Mouse (Mus musculus) left cerebral cortex, adult 8-10 months (tissue): Measurements from ENCODE around the gene Naa16. TPM values are rescaled to one million over a fixed set of nuclear protein-coding genes. Genes with fewer than 3 reads are reported as not detected.
A peak's percentile ranks its signal among the peaks of the same experiment; 100 is the strongest.

Experiments used
- DNase-seq, 2 experiments: peaks; one replicate each; pipeline ENCODE4 v3.0.0; 2022; ENCODE audit warnings: low spot score in 2 of 2
- total RNA-seq, 4 experiments: library from RNA; stranded (reverse); gene quantifications; 2 replicates each; pipeline ENCODE4 v1.2.4; 2022

Gene Naa16
- total RNA-seq, 4 experiments from 2014 or later = 11.5 to 14.4 (median 13.1) TPM

DNA sequence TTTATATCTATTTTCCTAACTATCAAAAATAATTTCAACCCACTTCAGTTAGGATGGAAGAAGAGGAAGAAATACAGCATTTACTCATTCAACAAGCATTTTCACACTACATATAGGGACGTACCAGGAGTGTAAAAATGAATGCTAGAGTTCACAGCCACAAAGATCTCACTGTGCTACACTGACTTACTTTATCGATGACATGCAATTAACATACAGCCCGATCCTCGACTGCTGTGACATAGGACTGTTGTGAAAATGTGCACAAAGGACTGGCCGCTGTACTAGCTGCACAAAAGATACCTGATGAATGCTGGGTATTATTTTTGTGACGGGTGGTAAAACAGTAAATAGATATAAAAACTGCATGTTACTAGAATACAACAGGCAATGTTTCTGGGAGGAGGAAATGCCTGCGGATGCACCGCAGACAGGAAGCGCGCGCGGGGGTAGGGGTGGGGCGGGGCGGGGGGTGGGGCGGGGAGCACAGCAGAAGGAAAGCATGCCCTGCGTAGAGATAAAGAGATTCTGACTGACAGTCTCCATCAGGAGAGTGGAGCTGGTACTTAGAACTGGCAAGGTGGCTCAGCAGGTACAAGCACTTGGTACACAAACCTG is 59.5 kb downstream of the Naa16 start:
- DNase-seq = no peak

DNA sequence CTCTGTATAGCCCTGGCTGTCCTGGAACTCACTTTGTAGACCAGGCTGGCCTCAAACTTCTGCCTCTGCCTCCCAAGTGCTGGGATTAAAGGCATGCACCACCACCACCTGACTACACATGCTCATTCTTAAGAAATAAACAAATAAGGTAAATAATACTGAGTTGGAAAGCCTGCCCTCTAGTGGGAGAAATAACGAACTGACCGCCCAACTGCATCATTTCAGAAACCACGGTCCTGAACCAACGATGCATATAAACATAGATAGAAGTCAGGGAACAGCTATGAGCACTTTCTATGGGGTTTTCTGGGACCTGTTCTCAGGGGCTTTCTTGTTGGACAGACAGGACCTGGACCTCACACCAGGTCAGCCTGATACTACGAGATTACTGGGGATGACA is 63.5 kb downstream of the Naa16 start:
- no peak for DNase-seq

DNA sequence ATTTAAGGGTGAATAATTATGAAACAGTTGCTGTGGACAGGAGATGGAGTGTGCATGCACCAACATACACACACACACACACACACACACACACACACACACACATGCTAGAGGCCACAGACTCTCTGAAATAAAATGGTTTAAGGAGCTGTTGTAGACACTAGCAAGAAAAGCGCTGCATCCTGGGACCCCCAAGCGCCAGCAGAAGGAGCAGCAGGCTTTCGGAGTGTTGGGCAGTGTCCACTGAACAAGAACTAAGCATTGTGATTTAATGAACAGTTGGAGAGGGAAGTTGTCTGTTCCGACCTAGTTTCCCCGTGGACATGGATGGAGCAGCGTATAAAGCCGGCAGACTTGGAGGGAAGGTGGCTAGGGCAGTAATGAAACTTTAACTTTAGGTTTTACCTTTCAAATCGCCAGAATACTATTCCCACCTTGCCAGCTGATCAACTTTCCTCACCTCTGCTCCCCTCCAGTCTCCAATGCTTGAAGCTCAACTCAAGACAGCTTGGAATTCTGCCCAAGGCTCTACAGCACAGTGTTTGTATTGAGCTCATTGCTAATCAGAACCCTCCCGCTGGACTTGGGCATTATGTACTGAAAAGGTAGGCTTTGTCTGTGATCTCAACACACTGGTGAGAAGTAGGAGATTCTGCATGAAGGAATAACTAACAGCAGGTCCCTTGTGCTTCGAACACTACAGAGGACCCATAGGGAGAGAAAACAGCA is 66.3 kb downstream of the Naa16 start:
- no peak for DNase-seq

- DNase-seq = no peak
Observed at GRCm38 (mm10) chr14:79321881-79322280, 68.7 kb downstream of the Naa16 start.

- DNase-seq = no peak
Observed at GRCm38 (mm10) chr14:79321152-79321551, 69.4 kb downstream of the Naa16 start.

DNA sequence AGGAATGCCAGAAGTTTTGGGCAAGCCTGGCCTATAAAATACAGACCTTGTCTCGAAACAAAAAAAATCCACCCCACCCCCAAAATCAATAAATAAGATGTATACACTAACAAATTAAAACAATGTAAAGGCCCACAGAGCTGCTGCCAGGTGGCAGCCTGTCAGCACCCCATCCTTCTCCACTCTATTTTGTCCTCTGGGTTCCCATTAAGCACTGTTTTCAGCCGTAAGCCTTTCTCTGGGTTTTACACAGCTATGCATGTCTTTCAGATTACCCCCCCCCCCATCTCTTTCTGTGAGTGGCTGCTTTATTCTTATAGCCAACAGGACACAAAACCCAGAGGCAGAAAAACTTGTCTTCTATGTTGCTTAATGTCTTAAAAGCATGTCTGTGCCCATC is 73.0 kb downstream of the Naa16 start:
- DNase-seq = no peak

GRCm38 (mm10) chr14:79315877-79316276 is 74.7 kb downstream of the Naa16 start:
- no peak for DNase-seq

DNA sequence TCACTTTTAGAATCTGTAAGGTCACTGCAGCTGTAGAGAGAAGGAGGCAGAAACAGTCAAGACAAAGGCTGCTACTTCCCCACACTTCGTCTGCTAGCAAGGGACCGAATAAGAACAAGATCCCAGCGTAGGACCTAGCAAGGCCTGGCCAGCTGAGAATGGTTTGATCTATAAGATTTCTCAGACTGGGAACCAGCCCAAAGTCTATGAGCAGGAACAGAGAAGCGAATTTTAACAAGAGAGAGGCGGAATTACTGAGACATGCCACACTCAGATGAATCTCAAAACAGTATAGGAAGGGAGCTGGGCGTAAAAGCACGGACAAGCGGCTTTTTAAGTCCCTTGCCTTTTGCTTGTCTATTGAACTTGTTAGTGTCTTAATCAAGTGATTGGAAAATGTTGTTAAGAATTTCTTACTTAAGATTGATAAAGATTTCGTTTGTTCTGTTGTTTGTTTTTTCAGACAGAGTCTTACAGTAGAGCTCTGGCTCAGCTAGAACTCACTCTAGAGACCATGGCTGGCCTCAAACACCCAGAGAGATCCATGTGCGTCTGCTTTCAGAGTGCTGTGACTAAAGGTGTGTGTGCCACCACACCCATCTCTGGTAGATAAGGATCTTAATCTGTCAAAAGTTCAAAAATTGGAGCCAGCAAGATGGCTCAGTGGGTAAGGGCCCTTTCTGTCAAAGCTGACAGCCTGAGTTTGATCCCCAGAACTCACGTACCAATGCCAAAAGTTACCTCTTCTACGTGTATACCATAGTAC is 76.2 kb downstream of the Naa16 start:
- DNase-seq = no peak

- no peak for DNase-seq
Observed at GRCm38 (mm10) chr14:79313439-79314175, 77.0 kb downstream of the Naa16 start.

- no peak for DNase-seq
Observed at GRCm38 (mm10) chr14:79312719-79313118, 77.9 kb downstream of the Naa16 start.

DNA sequence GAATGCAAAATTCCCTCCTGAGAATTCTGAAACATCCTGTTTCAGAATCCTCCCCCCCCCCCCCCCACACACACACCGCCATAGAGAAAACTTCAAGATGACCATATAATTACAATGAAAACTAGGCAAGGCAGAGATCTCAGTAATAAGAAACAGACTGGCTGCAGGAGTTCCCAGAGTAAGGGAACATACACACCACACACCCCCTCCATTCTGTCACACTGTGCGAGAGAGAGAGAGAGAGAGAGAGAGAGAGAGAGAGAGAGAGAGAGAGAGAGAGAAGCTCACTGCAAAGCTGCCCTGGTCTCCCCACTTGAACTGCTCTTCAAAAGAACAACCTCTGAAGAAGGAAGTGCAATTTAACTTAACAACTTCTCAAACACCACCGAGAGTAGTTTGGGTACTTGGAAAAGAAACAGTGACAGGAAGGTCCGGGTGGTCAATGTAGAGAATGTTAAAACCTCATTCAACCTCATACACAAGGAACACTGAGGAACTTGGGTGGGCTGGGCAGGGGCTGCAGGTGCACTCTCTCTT is 78.6 kb downstream of the Naa16 start:
- DNase-seq = no peak

GRCm38 (mm10) chr14:79309115-79309514 is 81.5 kb downstream of the Naa16 start:
- DNase-seq = no peak

- no peak for DNase-seq
Observed at GRCm38 (mm10) chr14:79308364-79308763, 82.2 kb downstream of the Naa16 start.

DNA sequence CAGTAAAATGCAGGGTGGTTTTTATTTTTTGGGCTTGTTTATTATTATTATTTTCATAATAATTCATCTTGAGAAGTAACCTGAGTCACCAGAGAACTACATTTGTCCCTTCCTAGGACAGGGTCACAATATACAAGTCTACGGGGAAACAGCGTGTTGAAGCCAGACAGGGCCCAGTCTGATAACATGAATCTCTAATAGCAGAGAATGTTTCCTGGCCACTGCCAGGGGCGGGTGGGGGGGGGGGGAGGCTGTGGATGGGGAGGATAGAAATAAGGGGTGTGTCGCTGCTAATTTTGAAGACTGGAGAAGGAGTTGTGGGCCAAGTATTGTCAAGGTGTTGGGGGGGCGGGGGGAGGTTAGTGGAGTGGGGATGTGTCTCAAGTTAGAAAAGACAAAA is 82.7 kb downstream of the Naa16 start:
- no peak for DNase-seq

- no peak for DNase-seq
Observed at GRCm38 (mm10) chr14:79307138-79307537, 83.4 kb downstream of the Naa16 start.

- DNase-seq = no peak
Observed at GRCm38 (mm10) chr14:79304873-79305464, 85.6 kb downstream of the Naa16 start.

DNA sequence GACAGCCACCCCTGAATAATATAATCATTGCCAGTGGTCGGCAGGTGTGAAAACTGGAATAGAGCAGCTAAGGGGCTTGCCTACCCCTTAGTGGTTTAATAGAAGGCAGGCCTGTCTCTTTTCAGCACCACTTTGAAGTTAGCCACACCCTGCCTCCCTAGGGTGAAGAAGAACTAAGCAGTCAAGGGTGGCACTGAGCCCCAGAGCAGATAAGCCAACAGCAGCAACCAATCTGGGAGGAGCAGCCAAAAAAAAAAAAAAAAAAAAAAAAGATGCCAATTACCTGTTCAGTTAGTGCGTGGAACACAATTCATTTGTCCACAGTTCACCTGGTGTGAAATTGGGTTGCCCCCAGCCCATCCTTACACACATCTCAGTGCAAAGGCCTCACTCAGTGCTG is 87.4 kb downstream of the Naa16 start:
- no peak for DNase-seq

GRCm38 (mm10) chr14:79301466-79301875 is 89.1 kb downstream of the Naa16 start, which contains the start of gene Rgcc:
Gene Rgcc (minus strand): TSS chr14:79301645.
- DNase-seq = peak; percentile 90 to 92

DNA sequence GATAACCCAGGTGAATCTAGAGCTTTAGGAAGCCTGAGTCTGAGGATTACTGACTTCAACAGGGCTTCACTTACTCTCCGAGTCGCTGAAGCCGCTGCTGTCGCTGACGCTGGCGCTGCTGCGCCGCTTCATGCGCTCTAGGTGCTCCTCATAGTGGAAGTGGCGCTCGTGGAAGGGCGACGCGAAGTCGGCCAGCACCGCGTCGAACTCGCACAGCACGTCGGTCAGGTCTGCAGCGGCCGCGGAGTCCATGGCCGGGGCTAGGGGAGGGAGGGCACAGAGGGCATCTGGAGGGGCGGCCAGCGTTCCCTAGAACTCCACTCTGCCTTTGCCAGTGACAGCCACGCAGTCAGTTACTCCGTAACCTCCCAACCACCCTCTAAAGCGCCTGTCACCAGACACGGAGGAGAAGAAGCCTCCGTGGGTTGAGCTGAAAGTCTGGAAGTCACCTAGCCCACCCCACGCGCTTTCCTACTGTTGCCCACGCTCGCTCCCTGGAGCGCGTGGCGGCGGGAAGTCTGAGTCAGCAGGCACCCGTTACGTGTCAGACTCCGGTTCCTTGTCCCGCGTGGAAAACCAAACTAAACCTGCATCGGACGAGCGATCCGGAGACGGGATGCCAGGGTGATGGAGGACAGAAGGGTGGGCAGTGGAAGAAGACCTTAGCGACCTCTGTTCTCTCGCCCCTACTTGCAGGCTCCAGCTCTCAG is 89.8 kb downstream of the Naa16 start:
- DNase-seq = peak; percentile 46 to 65

- peak in 1 of 2 experiments; percentile 30 for DNase-seq
Observed at GRCm38 (mm10) chr14:79299796-79300195, 90.8 kb downstream of the Naa16 start.
